Comparison of ENCODE assay signal across 10 mouse cellular contexts in genomic region chr10:39506831-39507230, GRCm38 (mm10).
A peak's percentile ranks its signal among the peaks of the same experiment; 100 is the strongest.
DNase-seq lines count a peak whose midpoint lies in the region; ATAC-seq and TF ChIP-seq lines count a peak whose summit lies in the region.
"Had no signal": no experiment of that assay in that cellular context is flagged by ENCODE, and none has a peak within 500 bp of the region (broad histone marks: within the 10 kb centered on the region; RNA-seq: fewer than 3 reads in every experiment).

No protein-coding gene starts in this region.

- H3K27ac ChIP-seq in heart, postnatal 0 days (ENCODE audit: low read depth) = no peak overlapping the region
- 0 out of 2 replicates have a peak overlapping the region, but pooled peaks have one; percentile 26 for H3K27ac ChIP-seq in midbrain, embryonic 14.5 days (replicated peaks; ENCODE audit: low read depth, low read length)
- H3K27ac ChIP-seq: embryonic facial prominence, embryonic 12.5 days had no signal

- no peaks in the 10 kb centered on the region for H3K27me3 ChIP-seq in heart, postnatal 0 days (ENCODE audit: control insufficient read depth, insufficient read depth, low read length)
- no peaks in the 10 kb centered on the region for H3K27me3 ChIP-seq in midbrain, embryonic 14.5 days (ENCODE audit: control insufficient read depth, insufficient read depth, low read length)
- H3K27me3 ChIP-seq: embryonic facial prominence, embryonic 12.5 days had no signal

- H3K4me3 ChIP-seq in heart, postnatal 0 days (ENCODE audit: low read depth, low read length) = no peak overlapping the region
- H3K4me3 ChIP-seq in midbrain, embryonic 14.5 days (replicated peaks; ENCODE audit: low read depth, low read length) = no peak overlapping the region
- H3K4me3 ChIP-seq: embryonic facial prominence, embryonic 12.5 days had no signal

- peak; percentile 47 for ATAC-seq in heart, postnatal 0 days (ENCODE audit: insufficient read depth, low read depth)
- no peak for ATAC-seq in midbrain, embryonic 14.5 days (ENCODE audit: low FRiP score, low TSS enrichment)

- 76% methylated on average over 7 of the region's 7 CpGs for WGBS in heart, postnatal 0 days
- WGBS in midbrain, embryonic 14.5 days = 84% methylated on average over 7 of the region's 7 CpGs

- no peak for TF ChIP-seq EP300 in heart, postnatal 0 days (IDR thresholded peaks at IDR 0.05; ENCODE audit: low read depth)

- H3K9ac ChIP-seq in heart, postnatal 0 days (replicated peaks; ENCODE audit: low read depth, low read length) = no peak overlapping the region
- no peak overlapping the region for H3K9ac ChIP-seq in midbrain, embryonic 14.5 days (replicated peaks; ENCODE audit: low read length)
- H3K9ac ChIP-seq: embryonic facial prominence, embryonic 12.5 days had no signal

- no peaks in the 10 kb centered on the region for H3K36me3 ChIP-seq in heart, postnatal 0 days (replicated peaks; ENCODE audit: control insufficient read depth, insufficient read depth, low read length)
- no peaks in the 10 kb centered on the region for H3K36me3 ChIP-seq in midbrain, embryonic 14.5 days (ENCODE audit: control insufficient read depth, insufficient read depth, low read length)
- H3K36me3 ChIP-seq: embryonic facial prominence, embryonic 12.5 days had no signal

- peaks cover 20% of the 10 kb centered on the region for H3K4me1 ChIP-seq in heart, postnatal 0 days (ENCODE audit: control insufficient read depth, insufficient read depth)
- peaks cover 48% of the 10 kb centered on the region for H3K4me1 ChIP-seq in midbrain, embryonic 14.5 days (ENCODE audit: control insufficient read depth, insufficient read depth, low read length)

- DNase-seq in left cerebral cortex, postnatal 4 days = peak; percentile 77
- no peak for DNase-seq in left cerebral cortex, postnatal 14 days (ENCODE audit: low spot score in 2 of 2)
- peak; percentile 71 for DNase-seq in brain, embryonic 14.5 days (ENCODE audit: low read depth)
- DNase-seq in heart, postnatal 0 days (ENCODE audit: low spot score) = no peak
- DNase-seq in midbrain, embryonic 14.5 days = no peak
- DNase-seq in left cerebral cortex, postnatal 10 days (ENCODE audit: extremely low spot score in 1 of 2, low spot score in 2 of 2) = no peak
- no peak for DNase-seq in liver
- DNase-seq in kidney, adult 8-10 months = no peak

- no peak overlapping the region for H3K4me2 ChIP-seq in heart, postnatal 0 days (ENCODE audit: low read depth, low read length)
- H3K4me2 ChIP-seq in midbrain, embryonic 14.5 days (ENCODE audit: low read length) = no peak overlapping the region
- H3K4me2 ChIP-seq: embryonic facial prominence, embryonic 12.5 days had no signal

- TF ChIP-seq POLR2A in brain, embryonic 14.5 days (IDR thresholded peaks at IDR 0.05; ENCODE audit: borderline replicate concordance, extremely low read depth, insufficient read depth, insufficient read length, poor library complexity, severe bottlenecking) = no peak

- no peaks in the 10 kb centered on the region for H3K9me3 ChIP-seq in heart, postnatal 0 days (replicated peaks; ENCODE audit: control insufficient read depth, low read length)
- no peaks in the 10 kb centered on the region for H3K9me3 ChIP-seq in midbrain, embryonic 14.5 days (ENCODE audit: control insufficient read depth, low read length)
- H3K9me3 ChIP-seq: embryonic facial prominence, embryonic 12.5 days; G1E had no signal

- TF ChIP-seq CTCF in brain, embryonic 14.5 days (IDR thresholded peaks at IDR 0.05; ENCODE audit: borderline replicate concordance, extremely low read depth, insufficient read depth, insufficient read length) = no peak
- TF ChIP-seq CTCF in heart, postnatal 0 days (IDR thresholded peaks at IDR 0.05; ENCODE audit: low read depth) = no peak

- intact Hi-C loops in left cerebral cortex, postnatal 4 days (cut with DNase I) = no loop called here
- intact Hi-C loops in left cerebral cortex, postnatal 14 days (cut with DNase I) = no loop called here
- intact Hi-C loops in left cerebral cortex, postnatal 10 days (cut with DNase I) = no loop called here

Comparison
In these comparisons a context has a peak if more than half of its experiments do, and no peak if none do; other contexts are left out.
1. DNase-seq: peak in left cerebral cortex, postnatal 4 days (single experiment) and brain, embryonic 14.5 days (single experiment); none in left cerebral cortex, postnatal 14 days (0 of 2), heart, postnatal 0 days (single experiment), midbrain, embryonic 14.5 days (single experiment), left cerebral cortex, postnatal 10 days (0 of 2), liver (single experiment) and kidney, adult 8-10 months (0 of 2).